Mouse (Mus musculus): ENCODE data around the gene Tmem132b.

Tmem132b gene

DNA sequence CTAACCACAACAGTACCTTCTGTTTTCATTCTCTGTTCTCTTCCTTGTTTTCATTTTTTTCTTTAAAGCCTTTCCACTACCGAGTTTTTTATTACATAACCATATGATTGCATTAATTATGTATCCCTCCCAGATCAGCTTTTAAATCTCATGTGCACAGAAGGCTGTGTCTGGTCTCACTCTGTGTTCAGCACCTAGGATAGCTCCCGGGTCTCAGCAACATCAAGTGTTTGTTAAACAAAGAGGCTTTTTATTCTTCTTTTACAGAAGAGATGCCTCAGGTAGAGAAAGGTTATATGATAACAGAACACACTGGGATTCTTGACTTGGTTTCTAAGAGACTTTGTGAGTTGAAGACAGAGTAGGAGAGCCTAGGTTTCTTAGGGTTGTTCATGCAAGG is 241.2 kb downstream of the Tmem132b start:
- no peak for DNase-seq (ENCODE audit: low read depth, low spot score)

DNA sequence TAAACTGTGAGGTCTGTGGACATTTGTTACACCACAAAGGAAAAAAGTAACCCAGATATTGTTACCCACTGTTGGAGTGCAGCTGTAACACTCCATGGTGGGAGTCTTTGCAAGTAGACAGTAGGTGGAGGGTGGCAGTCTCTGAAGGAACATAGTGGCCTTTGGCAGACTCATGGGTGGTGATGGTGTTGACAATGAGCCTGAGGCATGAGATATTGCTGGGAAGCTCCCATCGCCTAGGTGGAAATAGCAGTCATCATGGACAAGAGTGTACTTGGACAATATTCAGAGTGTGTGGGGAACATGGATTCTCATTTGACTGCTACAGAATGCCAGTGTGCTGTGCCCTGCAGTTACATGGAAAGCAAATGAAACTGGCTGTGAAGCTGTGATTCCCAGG is 248.8 kb downstream of the Tmem132b start:
- no peak for DNase-seq (ENCODE audit: low read depth, low spot score)

DNA sequence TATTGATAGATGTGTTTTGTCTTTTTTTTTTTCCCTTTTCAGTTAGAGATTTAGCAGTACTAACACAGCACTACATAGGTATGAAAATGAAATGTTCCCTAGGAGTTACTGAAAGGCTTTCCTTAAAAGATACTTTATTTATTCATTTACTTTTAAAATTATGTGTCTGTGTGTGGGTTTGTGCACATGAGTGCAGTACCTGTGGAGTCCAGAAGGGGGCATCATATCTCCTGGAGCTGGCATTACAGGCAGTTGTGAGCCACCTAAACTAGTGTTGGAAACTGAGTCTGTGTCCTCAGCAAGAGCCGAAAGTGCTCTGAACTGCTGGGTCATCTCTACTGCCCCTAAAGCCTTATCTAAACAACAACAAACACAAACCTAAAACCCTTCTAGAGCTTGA is 261.1 kb downstream of the Tmem132b start:
- no peak for DNase-seq (ENCODE audit: low read depth, low spot score)

DNA sequence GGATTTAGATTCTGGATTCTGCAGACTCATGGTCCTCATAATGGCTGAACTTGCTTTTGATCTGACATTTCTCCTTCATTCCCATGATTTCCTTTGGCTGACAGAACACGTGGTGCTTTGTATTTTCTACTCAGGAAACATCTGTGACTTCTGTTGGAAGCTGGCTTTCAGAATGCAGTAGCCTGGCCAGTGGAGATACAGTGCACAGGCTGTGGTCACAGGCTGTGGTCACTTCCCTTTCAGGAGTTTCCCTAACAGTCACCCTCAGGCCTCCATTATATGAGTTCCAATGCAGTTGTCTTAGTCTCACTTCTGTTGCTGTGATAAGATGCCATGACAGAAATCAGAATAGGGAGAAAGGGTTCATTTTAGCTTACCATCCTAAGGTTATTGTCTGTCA is 262.7 kb downstream of the Tmem132b start:
- DNase-seq (ENCODE audit: low read depth, low spot score) = no peak

DNA sequence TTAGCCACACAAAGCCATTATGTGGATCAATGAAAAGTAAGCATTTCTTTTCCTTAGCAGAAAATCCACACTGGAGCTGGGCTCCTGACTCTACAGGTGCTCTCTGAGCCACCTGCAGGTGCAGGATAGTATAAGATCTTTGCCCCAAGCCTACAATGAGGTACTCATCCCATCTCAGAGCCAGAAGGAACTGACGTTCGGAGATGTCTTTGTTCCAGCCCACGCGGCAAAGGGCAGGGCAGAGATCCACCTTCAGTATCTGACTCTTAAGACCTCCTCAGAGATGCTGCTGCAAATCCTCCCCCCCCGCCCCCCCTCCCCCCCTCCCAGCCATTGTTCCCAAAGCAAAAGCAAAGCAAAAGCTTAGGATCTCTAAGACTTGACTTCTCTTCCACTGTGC is 268.0 kb downstream of the Tmem132b start:
- DNase-seq (ENCODE audit: low read depth, low spot score) = no peak

DNA sequence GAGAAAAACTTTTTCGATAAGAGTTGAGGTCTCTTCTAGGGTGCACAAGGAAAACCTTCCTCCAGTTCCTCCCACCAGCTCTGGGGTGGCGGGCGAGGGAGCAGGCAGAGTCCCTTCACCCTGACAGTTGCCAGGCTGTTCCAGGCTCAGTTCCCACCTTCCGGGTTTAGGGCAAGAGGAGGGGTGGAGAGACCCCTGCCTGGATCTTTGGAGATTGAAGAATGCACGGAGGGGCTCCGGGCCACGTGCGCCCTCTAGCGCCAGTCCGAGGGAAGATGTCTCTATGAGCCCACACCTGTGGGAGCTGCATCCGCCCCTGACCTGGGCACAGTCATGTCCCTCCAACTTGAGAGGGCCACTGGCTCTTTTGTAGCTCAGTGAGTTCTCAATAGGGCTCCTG is 268.5 kb downstream of the Tmem132b start:
- DNase-seq (ENCODE audit: low read depth, low spot score) = no peak

DNA sequence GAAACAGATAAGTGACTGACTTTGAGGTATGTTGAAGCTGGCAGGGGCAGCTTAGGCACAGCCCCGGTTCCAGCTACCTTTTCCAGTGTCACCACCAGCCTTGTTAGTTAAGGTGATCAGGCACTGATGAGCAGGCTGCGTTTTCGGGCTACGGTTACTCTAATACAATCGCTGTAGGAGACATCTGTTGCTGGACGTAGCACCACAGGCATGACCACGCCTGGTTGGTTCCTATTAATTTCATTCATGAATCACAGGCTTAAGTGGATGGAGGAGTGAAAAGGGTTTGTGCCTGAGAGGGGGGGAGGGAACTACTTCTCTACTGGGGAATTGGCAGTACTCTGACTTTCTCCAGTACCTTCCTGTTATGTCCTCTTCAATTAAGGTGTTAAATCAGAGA is 271.2 kb downstream of the Tmem132b start:
- DNase-seq (ENCODE audit: low read depth, low spot score) = no peak

DNA sequence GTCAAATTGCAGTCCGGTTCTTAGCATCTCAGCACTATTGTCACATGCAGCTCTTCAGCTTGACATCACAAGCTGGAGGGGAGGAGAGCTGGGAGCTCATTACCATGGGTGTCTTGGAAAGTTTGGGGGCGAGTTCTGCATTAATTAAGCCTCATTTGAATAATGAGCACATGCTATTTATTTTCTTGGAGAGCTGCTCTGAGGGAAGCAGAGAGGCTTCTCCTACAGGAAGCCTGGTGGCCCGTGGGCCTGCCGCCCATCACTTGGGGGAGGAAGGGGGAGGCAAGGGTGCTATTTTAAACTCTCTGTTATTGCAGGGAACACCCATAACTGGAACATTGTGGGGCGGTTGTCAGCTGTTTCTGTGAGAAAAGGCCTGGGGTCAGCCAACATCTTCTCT is 273.8 kb downstream of the Tmem132b start:
- no peak for DNase-seq (ENCODE audit: low read depth, low spot score)

DNA sequence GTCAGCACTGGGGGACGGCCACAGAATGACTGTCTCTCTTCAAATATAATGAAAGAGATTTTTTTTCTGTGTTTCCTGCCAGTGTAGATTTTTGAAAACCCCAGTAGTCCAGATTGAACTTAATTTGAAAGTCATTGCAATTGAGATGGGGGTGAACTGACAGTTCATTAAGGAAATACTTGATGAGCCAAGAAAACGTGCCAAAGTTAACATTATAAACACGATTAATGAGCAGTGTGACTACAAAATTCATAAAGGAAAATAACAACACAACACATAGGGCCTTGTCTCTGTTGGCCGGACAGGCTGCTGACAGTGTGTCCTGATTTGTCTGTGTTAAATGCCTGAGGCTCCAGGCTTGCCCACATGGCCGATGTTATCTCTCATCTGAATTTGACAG is 276.3 kb downstream of the Tmem132b start:
- no peak for DNase-seq (ENCODE audit: low read depth, low spot score)

DNA sequence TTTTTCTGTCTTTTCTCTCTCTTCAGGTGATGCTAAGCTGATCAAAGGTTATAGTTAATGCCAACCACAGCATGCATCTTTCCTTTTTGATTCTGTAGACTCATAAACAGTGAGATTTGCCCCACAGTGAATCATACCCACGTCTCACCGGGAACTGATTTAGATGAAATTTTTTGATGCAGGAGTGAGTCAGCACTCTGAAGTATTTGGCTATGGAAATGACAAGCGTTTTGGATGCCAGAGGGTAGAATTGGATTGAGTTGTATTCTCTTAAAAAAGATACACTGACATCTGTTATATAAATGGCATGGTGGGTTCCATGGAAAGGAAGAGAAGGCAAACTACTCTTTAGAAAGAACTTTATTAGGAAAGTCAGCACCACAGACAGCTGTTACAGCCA is 297.8 kb downstream of the Tmem132b start:
- DNase-seq (ENCODE audit: low read depth, low spot score) = no peak

DNA sequence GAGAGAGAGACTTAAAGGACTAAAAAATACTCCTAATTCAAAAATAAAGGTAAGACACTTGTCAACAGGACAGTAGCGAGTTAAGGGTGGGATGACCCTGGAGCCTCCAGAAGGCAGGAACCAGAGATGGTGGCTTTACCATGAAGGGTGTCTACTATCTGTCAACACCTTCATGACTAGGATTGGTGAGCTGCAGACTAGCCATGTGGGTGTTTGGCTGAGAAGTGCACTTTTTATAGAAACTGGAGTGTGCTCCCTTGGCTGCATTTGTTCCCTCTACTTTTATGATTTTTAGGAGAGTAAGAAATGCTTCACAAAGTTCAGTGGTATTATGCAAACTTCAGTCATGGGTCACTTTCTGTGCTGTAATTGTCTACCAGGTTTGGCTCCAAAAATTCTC is 304.3 kb downstream of the Tmem132b start:
- DNase-seq (ENCODE audit: low read depth, low spot score) = no peak

DNA sequence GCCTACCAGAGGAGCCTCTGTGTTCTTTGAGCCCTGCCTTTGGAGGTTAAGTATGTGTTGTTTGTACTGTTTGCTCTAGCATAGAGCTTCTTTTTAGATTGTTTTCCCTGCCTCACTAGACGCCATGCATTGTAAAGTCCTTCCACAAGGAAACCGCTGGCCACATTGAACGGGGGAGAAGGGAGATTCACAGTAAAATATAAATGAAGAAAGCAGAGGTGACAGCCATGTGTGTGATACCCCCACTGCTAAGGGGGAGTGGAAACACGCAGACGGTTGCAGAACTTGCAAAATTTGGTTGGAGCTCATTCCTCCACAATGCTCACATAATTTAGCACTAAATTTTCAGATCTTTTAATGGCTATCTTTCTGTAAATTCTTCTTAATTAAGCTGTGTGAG is 305.2 kb downstream of the Tmem132b start:
- DNase-seq (ENCODE audit: low read depth, low spot score) = no peak

Data from retina, adult 2 months (tissue).